In genomic region chr12:82166101-82166571, GRCm38 (mm10) we compare ENCODE assay signal across 8 mouse cellular contexts. TPM values are rescaled to one million over a fixed set of nuclear protein-coding genes. Genes with fewer than 3 reads are reported as not detected.
DNase-seq lines count a peak whose midpoint lies in the region; ATAC-seq lines count a peak whose summit lies in the region.

No protein-coding gene starts in this region.

- ATAC-seq in hindbrain, embryonic 15.5 days (ENCODE audit: low FRiP score, low read depth) = no peak
- no peak for ATAC-seq in midbrain, embryonic 14.5 days (ENCODE audit: low FRiP score, low TSS enrichment)

- no peaks in the 10 kb centered on the region for H3K36me3 ChIP-seq in hindbrain, embryonic 15.5 days
- H3K36me3 ChIP-seq in midbrain, embryonic 14.5 days (ENCODE audit: control insufficient read depth, insufficient read depth, low read length) = no peaks in the 10 kb centered on the region

- peaks cover 3% of the 10 kb centered on the region; the same call in 1 of the 2 replicates for H3K27me3 ChIP-seq in hindbrain, embryonic 15.5 days
- no peaks in the 10 kb centered on the region for H3K27me3 ChIP-seq in midbrain, embryonic 14.5 days (ENCODE audit: control insufficient read depth, insufficient read depth, low read length)

- H3K27ac ChIP-seq in hindbrain, embryonic 15.5 days (replicated peaks) = no peak overlapping the region
- no peak overlapping the region for H3K27ac ChIP-seq in midbrain, embryonic 14.5 days (replicated peaks; ENCODE audit: low read depth, low read length)

- 20% methylated on average over 14 of the region's 14 CpGs for whole genome bisulfite sequencing in hindbrain, embryonic 15.5 days
- WGBS in midbrain, embryonic 14.5 days = 20% methylated on average over 14 of the region's 14 CpGs

- H3K4me2 ChIP-seq in hindbrain, embryonic 15.5 days = peak overlapping the region; percentile 41
- H3K4me2 ChIP-seq in midbrain, embryonic 14.5 days (ENCODE audit: low read length) = peak overlapping the region; percentile 23

- H3K9me3 ChIP-seq in hindbrain, embryonic 15.5 days = no peaks in the 10 kb centered on the region
- H3K9me3 ChIP-seq in midbrain, embryonic 14.5 days (ENCODE audit: control insufficient read depth, low read length) = no peaks in the 10 kb centered on the region

- H3K9ac ChIP-seq in hindbrain, embryonic 15.5 days = no peak overlapping the region
- no peak overlapping the region for H3K9ac ChIP-seq in midbrain, embryonic 14.5 days (replicated peaks; ENCODE audit: low read length)

- peak; percentile 56 to 66 for DNase-seq in CD8-positive naive resting alpha-beta T cell, adult 2 months (ENCODE audit: low read depth in 2 of 2, low spot score in 2 of 2)
- DNase-seq in T-cell, adult 2 months (ENCODE audit: low spot score) = peak; percentile 82
- DNase-seq in midbrain, embryonic 14.5 days = peak; percentile 47
- DNase-seq in left cerebral cortex, adult 8-10 months (ENCODE audit: low spot score in 2 of 2) = no peak
- DNase-seq in ovary, postnatal 36 days (ENCODE audit: low spot score) = no peak
- DNase-seq in adrenal gland, adult 8-10 months = no peak
- DNase-seq in spleen, adult 18-20 months = no peak

- no peak overlapping the region for H3K4me3 ChIP-seq in hindbrain, embryonic 15.5 days
- no peak overlapping the region for H3K4me3 ChIP-seq in midbrain, embryonic 14.5 days (replicated peaks; ENCODE audit: low read depth, low read length)

- peaks cover 26% of the 10 kb centered on the region for H3K4me1 ChIP-seq in hindbrain, embryonic 15.5 days (replicated peaks)
- peaks cover 13% of the 10 kb centered on the region; the same call in 1 of the 2 replicates for H3K4me1 ChIP-seq in midbrain, embryonic 14.5 days (ENCODE audit: control insufficient read depth, insufficient read depth, low read length)

RNA-seq across cellular contexts. Expression of gene Sipa1l1, which starts 3.0 kb away (rescaled TPM):
- polyA plus RNA-seq in hindbrain, embryonic 15.5 days (2015; fragmentation: Nextera tagmentation; extraction: Ambion mirVana) = 12.2 and 14.1 TPM in 2 replicates
- polyA plus RNA-seq in midbrain, embryonic 14.5 days (2014; fragmentation: Nextera tagmentation; extraction: Ambion mirVana) = 11.1 and 14.5 TPM in 2 replicates
- 100 to 1,000 TPM; 245 to 307 (median 281) TPM for total RNA-seq in left cerebral cortex, adult 8-10 months (2022)
- total RNA-seq in adrenal gland, adult 8-10 months (2022) = 10 to 100 TPM; 26.6 to 37.3 (median 33.6) TPM

Comparison
In these comparisons a context has a peak if more than half of its experiments do, and no peak if none do; other contexts are left out.
1. DNase-seq: peak in CD8-positive naive resting alpha-beta T cell, adult 2 months (2 of 2), T-cell, adult 2 months (single experiment) and midbrain, embryonic 14.5 days (single experiment); none in left cerebral cortex, adult 8-10 months (0 of 2), ovary, postnatal 36 days (single experiment), adrenal gland, adult 8-10 months (single experiment) and spleen, adult 18-20 months (0 of 2).
2. RNA of gene Sipa1l1, which starts 3.0 kb away (total RNA-seq): 245 to 307 TPM in left cerebral cortex, adult 8-10 months; 26.6 to 37.3 TPM in adrenal gland, adult 8-10 months; every median in the first group is over 4 times any median in the second.